Comparison of ENCODE assay signal across 23 mouse cellular contexts in genomic region chr6:13298171-13298570, GRCm38 (mm10).
A peak's percentile ranks its signal among the peaks of the same experiment; 100 is the strongest.
DNase-seq lines count a peak whose midpoint lies in the region; ATAC-seq lines count a peak whose summit lies in the region.
"Had no signal": no experiment of that assay in that cellular context is flagged by ENCODE, and none has a peak within 500 bp of the region (broad histone marks: within the 10 kb centered on the region; RNA-seq: fewer than 3 reads in every experiment).

No protein-coding gene starts in this region.

- H3K4me2 ChIP-seq in hindbrain, embryonic 15.5 days, result no peak overlapping the region
- H3K4me2 ChIP-seq in hindbrain, embryonic 16.5 days (ENCODE audit: low read length), result no peak overlapping the region

- ATAC-seq in cerebellum, adult (ENCODE audit: insufficient number of reproducible peaks, low FRiP score, low TSS enrichment), result no peak
- ATAC-seq in hindbrain, embryonic 15.5 days (ENCODE audit: low FRiP score, low read depth), result no peak
- no peak for ATAC-seq in hindbrain, embryonic 16.5 days
- ATAC-seq: activated CD4-positive, CD25-positive, alpha-beta regulatory T cell, adult 4 months; CD4-positive, CD25-positive, alpha-beta regulatory T cell, adult 4 months; Patski had no signal

- H3K27ac ChIP-seq in heart, embryonic 10.5 days, result no peak overlapping the region
- H3K27ac ChIP-seq in hindbrain, embryonic 15.5 days (replicated peaks), result 0 out of 2 replicates have a peak overlapping the region, but pooled peaks have one; percentile 39
- H3K27ac ChIP-seq in hindbrain, embryonic 16.5 days (ENCODE audit: low read depth, low read length), result no peak overlapping the region

- no peaks in the 10 kb centered on the region for H3K9me3 ChIP-seq in heart, embryonic 10.5 days
- H3K9me3 ChIP-seq in hindbrain, embryonic 15.5 days, result no peaks in the 10 kb centered on the region
- no peaks in the 10 kb centered on the region for H3K9me3 ChIP-seq in hindbrain, embryonic 16.5 days (ENCODE audit: control insufficient read depth, low read length)
- H3K9me3 ChIP-seq: G1E had no signal

- peak; percentile 52 to 71 for DNase-seq in cerebellum, postnatal 10 days
- DNase-seq in cerebellum, postnatal 14 days, result peak; percentile 20 to 38
- DNase-seq in cerebellum, postnatal 36 days, result no peak
- peak; percentile 43 for DNase-seq in heart, adult 11 months
- DNase-seq in heart, embryonic 10.5 days (ENCODE audit: low spot score), result no peak
- DNase-seq: adrenal gland, adult 2 months; adrenal gland, adult 8-10 months; adrenal gland, postnatal 10 days; adrenal gland, postnatal 14 days; adrenal gland, postnatal 25 days; adrenal gland, postnatal 36 days; B cell, adult 2 months; cerebellum, adult 11 months; cerebellum, adult 11-12 months; cerebellum, adult 18-20 months had no signal

- WGBS in heart, embryonic 10.5 days, result 89% methylated on average over 3 of the region's 3 CpGs
- WGBS in hindbrain, embryonic 15.5 days, result 89% methylated on average over 3 of the region's 3 CpGs
- WGBS in hindbrain, embryonic 16.5 days, result 86% methylated on average over 3 of the region's 3 CpGs

- H3K4me1 ChIP-seq in heart, embryonic 10.5 days, result no peaks in the 10 kb centered on the region
- H3K4me1 ChIP-seq in hindbrain, embryonic 15.5 days (replicated peaks), result peaks cover 15% of the 10 kb centered on the region; the same call in 1 of the 2 replicates
- no peaks in the 10 kb centered on the region for H3K4me1 ChIP-seq in hindbrain, embryonic 16.5 days (ENCODE audit: control insufficient read depth, insufficient read depth, low read depth, low read length)

- no peak overlapping the region for H3K9ac ChIP-seq in hindbrain, embryonic 15.5 days
- H3K9ac ChIP-seq in hindbrain, embryonic 16.5 days (ENCODE audit: low read depth, low read length), result no peak overlapping the region

- no peak overlapping the region for H3K4me3 ChIP-seq in heart, embryonic 10.5 days
- no peak overlapping the region for H3K4me3 ChIP-seq in hindbrain, embryonic 15.5 days
- H3K4me3 ChIP-seq in hindbrain, embryonic 16.5 days (ENCODE audit: low read length), result no peak overlapping the region

- no peaks in the 10 kb centered on the region for H3K27me3 ChIP-seq in heart, embryonic 10.5 days (ENCODE audit: insufficient read depth, poor library complexity, severe bottlenecking)
- H3K27me3 ChIP-seq in hindbrain, embryonic 15.5 days, result no peaks in the 10 kb centered on the region
- no peaks in the 10 kb centered on the region for H3K27me3 ChIP-seq in hindbrain, embryonic 16.5 days (replicated peaks; ENCODE audit: control insufficient read depth, insufficient read depth, low read length)
- H3K27me3 ChIP-seq: CH12.LX, Patski had no signal

- no peaks in the 10 kb centered on the region for H3K36me3 ChIP-seq in heart, embryonic 10.5 days
- H3K36me3 ChIP-seq in hindbrain, embryonic 15.5 days, result no peaks in the 10 kb centered on the region
- no peaks in the 10 kb centered on the region for H3K36me3 ChIP-seq in hindbrain, embryonic 16.5 days (ENCODE audit: control insufficient read depth, insufficient read depth, low read length)
- H3K36me3 ChIP-seq: G1E had no signal

Comparison
In these comparisons a context has a peak if more than half of its experiments do, and no peak if none do; other contexts are left out.
1. DNase-seq: peak in cerebellum, postnatal 10 days (2 of 2), cerebellum, postnatal 14 days (2 of 2) and heart, adult 11 months (single experiment); none in cerebellum, postnatal 36 days (0 of 2) and heart, embryonic 10.5 days (single experiment).